Mouse (Mus musculus): ENCODE measurements around the gene Duoxa2.

DNA sequence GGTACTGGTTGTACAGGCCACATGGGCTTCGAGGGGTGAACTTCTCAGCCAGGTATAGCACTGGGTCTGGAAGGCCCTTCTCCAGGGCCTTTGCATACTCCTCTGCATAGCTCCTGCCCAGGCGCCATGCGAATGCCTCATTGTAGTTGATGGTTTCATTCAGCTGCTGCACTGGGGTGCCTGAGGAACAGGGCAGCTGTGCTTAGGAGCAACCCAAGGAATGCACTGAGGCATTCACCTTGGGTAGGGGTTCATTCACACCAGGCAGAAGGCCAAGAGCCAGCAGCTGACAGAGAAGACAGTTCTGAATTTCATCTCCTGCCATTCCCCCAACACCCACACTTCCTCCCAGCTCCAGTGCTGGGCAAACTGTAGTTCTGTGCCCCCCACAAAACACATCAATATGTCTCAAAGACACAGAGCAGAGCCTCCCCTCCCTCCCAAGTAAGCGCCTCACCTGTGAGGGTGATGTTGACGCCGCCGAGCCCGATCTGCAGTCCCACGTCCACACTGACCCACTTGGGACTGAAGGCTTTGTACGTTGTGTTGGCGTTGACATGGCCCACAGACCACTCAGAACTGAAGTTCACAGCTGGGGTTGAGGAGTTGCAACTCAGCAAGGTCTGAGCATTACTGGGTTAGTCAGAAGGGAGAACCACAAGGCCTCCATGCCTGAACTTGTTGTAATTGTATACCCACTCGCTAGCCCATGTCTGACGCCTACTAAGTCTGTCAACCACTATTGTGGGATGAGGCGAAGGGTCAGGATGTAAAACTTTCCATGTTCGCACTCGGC, 6.6 kb downstream of the Duoxa2 start:
- TF ChIP-seq CTCF (IDR thresholded peaks at IDR 0.05; ENCODE audit: low read depth) (no peak), EP300 (IDR thresholded peaks at IDR 0.05; ENCODE audit: low read depth) (no peak)
